10 mouse cellular contexts compared by ENCODE assay signal in genomic region chr2:84841905-84842304, GRCm38 (mm10). TPM values are rescaled to one million over a fixed set of nuclear protein-coding genes. Genes with fewer than 3 reads are reported as not detected.
A peak's percentile ranks its signal among the peaks of the same experiment; 100 is the strongest.
DNase-seq lines count a peak whose midpoint lies in the region; ATAC-seq lines count a peak whose summit lies in the region.
"Had no signal": no experiment of that assay in that cellular context is flagged by ENCODE, and none has a peak within 500 bp of the region (broad histone marks: within the 10 kb centered on the region; RNA-seq: fewer than 3 reads in every experiment).

No protein-coding gene starts in this region.

- H3K27ac ChIP-seq in heart, embryonic 14.5 days (replicated peaks in 1 of 2; ENCODE audit: control insufficient read depth in 1 of 2, insufficient read depth in 1 of 2, low read depth in 2 of 2, low read length in 2 of 2), result 0 out of 4 replicates have a peak overlapping the region, but pooled peaks of 1 of the 2 experiments have one; percentile 27
- no peak overlapping the region for H3K27ac ChIP-seq in embryonic facial prominence, embryonic 15.5 days (replicated peaks)

- no peaks in the 10 kb centered on the region for H3K9me3 ChIP-seq in heart, embryonic 14.5 days (ENCODE audit: control insufficient read depth, low read length)
- no peaks in the 10 kb centered on the region for H3K9me3 ChIP-seq in embryonic facial prominence, embryonic 15.5 days (replicated peaks)

- H3K4me2 ChIP-seq in heart, embryonic 14.5 days (ENCODE audit: low read length), result peak overlapping the region; percentile 92
- H3K4me2 ChIP-seq in embryonic facial prominence, embryonic 15.5 days (replicated peaks), result no peak overlapping the region

- peaks cover 7% of the 10 kb centered on the region; the same call in 1 of the 2 replicates for H3K27me3 ChIP-seq in heart, embryonic 14.5 days (ENCODE audit: control insufficient read depth, insufficient read depth, low read length)
- no peaks in the 10 kb centered on the region for H3K27me3 ChIP-seq in embryonic facial prominence, embryonic 15.5 days

- H3K9ac ChIP-seq in heart, embryonic 14.5 days (ENCODE audit: low read length), result no peak overlapping the region
- no peak overlapping the region for H3K9ac ChIP-seq in embryonic facial prominence, embryonic 15.5 days

- peak overlapping the region in 1 of 2 experiments; percentile 74; a peak in 1 of 4 replicates for H3K4me3 ChIP-seq in heart, embryonic 14.5 days (ENCODE audit: control insufficient read depth in 1 of 2, insufficient read depth in 1 of 2, low read depth in 1 of 2, low read length in 2 of 2)
- H3K4me3 ChIP-seq in embryonic facial prominence, embryonic 15.5 days (replicated peaks), result 0 out of 2 replicates have a peak overlapping the region, but pooled peaks have one; percentile 66

- no peak for ATAC-seq in heart, embryonic 14.5 days (ENCODE audit: insufficient number of reproducible peaks, insufficient read depth, low FRiP score, low read depth)
- ATAC-seq in embryonic facial prominence, embryonic 15.5 days (ENCODE audit: insufficient number of reproducible peaks, low FRiP score, low TSS enrichment, low read depth), result no peak
- ATAC-seq in megakaryocyte progenitor cell, adult 5-6 weeks (replicated peaks; ENCODE audit: poor library complexity), result peak; percentile 69

- DNase-seq in heart, postnatal 10 days, result no peak
- DNase-seq in 416B (ENCODE audit: low read depth), result peak; percentile 58
- no peak for DNase-seq in adrenal gland, adult 18-20 months (ENCODE audit: low spot score in 2 of 2)
- no peak for DNase-seq in kidney, adult 18-20 months
- no peak for DNase-seq in layer of hippocampus, adult 9-11 months
- DNase-seq: gastrocnemius, postnatal 14 days had no signal

- peaks cover 25 to 38% of the 10 kb centered on the region in 2 experiments for H3K4me1 ChIP-seq in heart, embryonic 14.5 days (ENCODE audit: control insufficient read depth in 2 of 2, insufficient read depth in 2 of 2, low read length in 2 of 2)
- H3K4me1 ChIP-seq in embryonic facial prominence, embryonic 15.5 days, result peaks cover 38% of the 10 kb centered on the region

- H3K36me3 ChIP-seq in heart, embryonic 14.5 days (ENCODE audit: control insufficient read depth, insufficient read depth, low read length), result peaks cover 21% of the 10 kb centered on the region; the same call in 1 of the 2 replicates
- no peaks in the 10 kb centered on the region for H3K36me3 ChIP-seq in embryonic facial prominence, embryonic 15.5 days

- intact Hi-C loops in heart, postnatal 10 days (cut with DNase I), result no loop called here

RNA-seq across cellular contexts. Expression of gene Slc43a1, which starts 3.3 kb away (rescaled TPM):
- polyA plus RNA-seq in heart, embryonic 14.5 days (2014; fragmentation: Nextera tagmentation; extraction: Ambion mirVana), result 9.2 and 10.5 TPM in 2 replicates
- total RNA-seq in heart, postnatal 10 days (2021), result 1 to 10 TPM; 2.2 to 3.4 TPM
- 13.7 and 15.8 TPM in 2 replicates for polyA plus RNA-seq in embryonic facial prominence, embryonic 15.5 days (2015; fragmentation: Nextera tagmentation; extraction: Ambion mirVana)
- total RNA-seq in megakaryocyte progenitor cell, adult 5-6 weeks (2015), result 25.7 and 33.4 TPM in 2 replicates
- 14.2 and 15.0 TPM in 2 replicates for total RNA-seq in megakaryocyte progenitor cell, adult 5-6 weeks (2017)
- 1 to 10 TPM; 9.3 to 9.4 TPM for total RNA-seq in adrenal gland, adult 18-20 months (2021)

RNA-seq across cellular contexts. Expression of gene Timm10, which starts 15.1 kb away (rescaled TPM):
- 90.3 and 94.1 TPM in 2 replicates for polyA plus RNA-seq in heart, embryonic 14.5 days (2014; fragmentation: Nextera tagmentation; extraction: Ambion mirVana)
- 100 to 1,000 TPM; 122 to 124 TPM for total RNA-seq in heart, postnatal 10 days (2021)
- polyA plus RNA-seq in embryonic facial prominence, embryonic 15.5 days (2015; fragmentation: Nextera tagmentation; extraction: Ambion mirVana), result 45.7 and 49.7 TPM in 2 replicates
- total RNA-seq in megakaryocyte progenitor cell, adult 5-6 weeks (2015), result 40.2 and 55.6 TPM in 2 replicates
- total RNA-seq in megakaryocyte progenitor cell, adult 5-6 weeks (2017), result 39.6 and 46.2 TPM in 2 replicates
- total RNA-seq in adrenal gland, adult 18-20 months (2021), result 10 to 100 TPM; 45.8 to 59.0 TPM

RNA-seq across cellular contexts. Expression of gene Smtnl1, which starts 19.5 kb away (rescaled TPM):
- polyA plus RNA-seq in heart, embryonic 14.5 days (2014; fragmentation: Nextera tagmentation; extraction: Ambion mirVana), result 0.11 and 0.19 TPM in 2 replicates
- total RNA-seq in heart, postnatal 10 days (2021), result under 1 TPM in 1 of 2 experiments, not detected in 1; 0.14 TPM
- polyA plus RNA-seq in embryonic facial prominence, embryonic 15.5 days (2015; fragmentation: Nextera tagmentation; extraction: Ambion mirVana), result 0.33 and 0.53 TPM in 2 replicates
- total RNA-seq in megakaryocyte progenitor cell, adult 5-6 weeks (2015), result not detected in 2 replicates
- 0.24 TPM in 1 of 2 replicates, not detected in the other for total RNA-seq in megakaryocyte progenitor cell, adult 5-6 weeks (2017)
- total RNA-seq in adrenal gland, adult 18-20 months (2021), result under 1 TPM in 1 of 2 experiments, not detected in 1; 0.32 TPM
- polyA plus RNA-seq: brain, embryonic 14.5 days had no signal

RNA-seq across cellular contexts. Expression of gene Ube2l6, which starts 43.3 kb away (rescaled TPM):
- polyA plus RNA-seq in heart, embryonic 14.5 days (2014; fragmentation: Nextera tagmentation; extraction: Ambion mirVana), result 59.4 and 82.6 TPM in 2 replicates
- total RNA-seq in heart, postnatal 10 days (2021), result 10 to 100 TPM; 22.3 to 36.8 TPM
- 35.3 and 36.7 TPM in 2 replicates for polyA plus RNA-seq in embryonic facial prominence, embryonic 15.5 days (2015; fragmentation: Nextera tagmentation; extraction: Ambion mirVana)
- total RNA-seq in megakaryocyte progenitor cell, adult 5-6 weeks (2015), result 9.6 and 11.2 TPM in 2 replicates
- 8.5 and 12.7 TPM in 2 replicates for total RNA-seq in megakaryocyte progenitor cell, adult 5-6 weeks (2017)
- total RNA-seq in adrenal gland, adult 18-20 months (2021), result 10 to 100 TPM; 17.6 to 26.4 TPM

RNA-seq across cellular contexts. Expression of gene Rtn4rl2, which starts 44.6 kb away (rescaled TPM):
- 2.2 TPM in 2 replicates for polyA plus RNA-seq in heart, embryonic 14.5 days (2014; fragmentation: Nextera tagmentation; extraction: Ambion mirVana)
- 1 to 10 TPM; 4.0 to 8.0 TPM for total RNA-seq in heart, postnatal 10 days (2021)
- polyA plus RNA-seq in embryonic facial prominence, embryonic 15.5 days (2015; fragmentation: Nextera tagmentation; extraction: Ambion mirVana), result 1.1 and 2.0 TPM in 2 replicates
- total RNA-seq in megakaryocyte progenitor cell, adult 5-6 weeks (2015), result not detected in 2 replicates
- total RNA-seq in megakaryocyte progenitor cell, adult 5-6 weeks (2017), result not detected in 2 replicates
- 1 to 10 TPM; 1.9 to 2.4 TPM for total RNA-seq in adrenal gland, adult 18-20 months (2021)
